Mouse (Mus musculus): ENCODE measurements at regions not wholly inside any gene's neighbourhood (a gene's known extent, or its start where the extent isn't known, plus 50 kb on each side); places are given as distances from the start of the nearest gene placed in this dataset.

DNA sequence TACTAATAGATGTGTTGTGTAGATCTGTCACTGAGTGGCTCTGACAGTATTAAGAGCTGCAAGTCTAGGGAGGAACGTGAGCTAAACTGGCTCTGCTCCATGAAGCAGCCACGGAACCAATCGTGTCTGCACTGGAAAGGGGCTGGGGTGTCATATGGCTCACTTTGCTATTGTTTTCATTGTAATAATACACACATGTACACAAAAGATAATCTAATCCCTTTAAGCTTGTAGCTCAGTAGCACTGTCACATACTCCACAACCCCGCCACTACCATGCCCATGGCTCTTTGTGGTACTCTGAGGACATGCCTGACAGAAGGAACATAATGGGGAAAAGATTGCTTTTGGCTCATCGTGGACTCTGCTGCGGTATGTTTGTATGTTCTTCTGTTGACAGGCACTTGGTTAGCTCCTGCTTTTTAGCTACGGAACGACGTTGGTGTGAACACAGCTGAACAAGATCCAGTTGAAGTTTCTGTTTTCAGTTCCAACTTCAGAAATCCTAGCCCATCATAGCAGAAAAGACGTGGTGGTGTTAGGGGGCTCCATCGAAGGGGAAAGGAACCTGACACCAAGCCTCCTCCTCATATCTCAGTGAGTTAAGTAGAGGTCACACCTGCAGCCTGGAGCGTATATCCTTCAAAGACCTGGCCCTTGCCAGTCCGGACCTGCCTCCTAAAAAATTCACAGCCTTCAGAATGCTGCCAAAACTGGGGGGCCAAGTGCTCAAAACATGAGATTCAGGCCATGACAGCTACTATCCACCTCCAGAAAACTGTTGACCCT is 159.6 kb upstream of the Fam19a5 start:
- Histone ChIP-seq H3K4me3 (ENCODE audit: insufficient read depth, low read depth, low read length) (no peak overlapping the region), H3K4me1 (ENCODE audit: control insufficient read depth, insufficient read depth, low read length) (no peaks in the 10 kb centered on the region), H3K27ac (ENCODE audit: insufficient read depth, low read depth, low read length) (no peak overlapping the region)
- WGBS = 71% methylated on average over 13 of the region's 13 CpGs
- no peak for TF ChIP-seq CTCF (IDR thresholded peaks at IDR 0.05; ENCODE audit: insufficient read depth, low read depth, low read length)
- TF ChIP-seq POLR2A (IDR thresholded peaks at IDR 0.05; ENCODE audit: insufficient read depth, low read depth, low read length) = no peak

- WGBS = 86% methylated on average over 6 of the region's 6 CpGs
- no peak overlapping the region for H3K27ac ChIP-seq (ENCODE audit: insufficient read depth, low read depth, low read length)
Measured at GRCm38 (mm10) chr15:87386513-87386983, 157.6 kb upstream of the Fam19a5 start.

GRCm38 (mm10) chr15:87391395-87391794 is 152.7 kb upstream of the Fam19a5 start:
- H3K27ac ChIP-seq (ENCODE audit: insufficient read depth, low read depth, low read length) = no peak overlapping the region
- WGBS = 41% methylated on average over 8 of the region's 8 CpGs
- no peaks in the 10 kb centered on the region for H3K4me1 ChIP-seq (ENCODE audit: control insufficient read depth, insufficient read depth, low read length)
- H3K4me3 ChIP-seq (ENCODE audit: insufficient read depth, low read depth, low read length) = no peak overlapping the region
- no peak for TF ChIP-seq POLR2A (IDR thresholded peaks at IDR 0.05; ENCODE audit: insufficient read depth, low read depth, low read length)
- no peak for TF ChIP-seq CTCF (IDR thresholded peaks at IDR 0.05; ENCODE audit: insufficient read depth, low read depth, low read length)

More at GRCm38 (mm10) chr15:87386513-87386983, 157.6 kb upstream of the Fam19a5 start:
- H3K4me1 ChIP-seq (ENCODE audit: control insufficient read depth, insufficient read depth, low read length) = no peaks in the 10 kb centered on the region
- H3K4me3 ChIP-seq (ENCODE audit: insufficient read depth, low read depth, low read length) = no peak overlapping the region
- TF ChIP-seq CTCF (IDR thresholded peaks at IDR 0.05; ENCODE audit: insufficient read depth, low read depth, low read length) (no peak), POLR2A (IDR thresholded peaks at IDR 0.05; ENCODE audit: insufficient read depth, low read depth, low read length) (no peak)

DNA sequence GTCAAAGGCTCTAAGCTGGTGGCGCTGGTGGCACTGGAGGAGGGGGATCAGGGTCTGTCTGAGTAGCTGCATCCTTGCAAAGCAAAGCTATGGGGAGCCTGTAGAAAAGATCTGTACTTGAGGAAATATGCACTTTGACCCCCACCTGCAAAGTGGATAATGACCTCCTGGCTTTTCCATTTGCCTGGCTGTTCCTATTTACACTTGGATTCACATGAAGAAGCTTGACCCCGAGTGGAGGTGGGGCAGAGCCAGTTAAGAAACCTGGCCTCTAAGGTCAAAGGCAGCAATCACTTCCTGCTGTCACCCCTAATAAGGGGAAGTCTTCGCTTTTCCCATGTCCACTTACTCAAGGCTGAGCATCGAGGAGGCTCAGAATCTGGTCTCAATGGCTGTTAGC is 145.7 kb upstream of the Fam19a5 start:
- no peaks in the 10 kb centered on the region for H3K4me1 ChIP-seq (ENCODE audit: control insufficient read depth, insufficient read depth, low read length)
- no peak for TF ChIP-seq POLR2A (IDR thresholded peaks at IDR 0.05; ENCODE audit: insufficient read depth, low read depth, low read length)
- TF ChIP-seq CTCF (IDR thresholded peaks at IDR 0.05; ENCODE audit: insufficient read depth, low read depth, low read length) = no peak
- H3K27ac ChIP-seq (ENCODE audit: insufficient read depth, low read depth, low read length) = no peak overlapping the region
- 85% methylated on average over 4 of the region's 4 CpGs for WGBS
- no peak overlapping the region for H3K4me3 ChIP-seq (ENCODE audit: insufficient read depth, low read depth, low read length)

GRCm38 (mm10) chr15:87405689-87406088 is 138.4 kb upstream of the Fam19a5 start:
- WGBS = 78% methylated on average over 5 of the region's 5 CpGs
- TF ChIP-seq CTCF (IDR thresholded peaks at IDR 0.05; ENCODE audit: insufficient read depth, low read depth, low read length) (no peak), POLR2A (IDR thresholded peaks at IDR 0.05; ENCODE audit: insufficient read depth, low read depth, low read length) (no peak)
- no peak overlapping the region for H3K27ac ChIP-seq (ENCODE audit: insufficient read depth, low read depth, low read length)

DNA sequence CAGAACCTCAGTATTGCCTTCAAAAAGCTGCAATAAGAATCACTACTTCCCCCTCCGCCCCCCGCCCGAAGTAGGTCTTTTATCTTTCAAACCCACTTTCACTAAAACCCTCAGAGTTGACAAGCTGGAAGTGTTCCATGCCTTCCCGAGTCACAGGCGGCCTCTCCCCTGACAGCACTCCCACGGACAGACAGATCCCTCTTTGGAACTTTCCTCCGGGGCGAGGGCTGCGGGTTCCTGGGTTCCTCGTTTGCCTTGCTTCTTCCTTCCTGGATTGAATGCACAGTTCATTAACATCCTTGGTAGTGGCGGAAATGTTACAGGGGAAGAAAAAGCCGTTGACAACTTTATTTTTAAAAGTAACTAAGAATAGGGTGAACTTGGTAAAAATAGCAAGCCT is 132.1 kb upstream of the Fam19a5 start:
- Histone ChIP-seq H3K27ac (ENCODE audit: insufficient read depth, low read depth, low read length) (no peak overlapping the region), H3K4me1 (ENCODE audit: control insufficient read depth, insufficient read depth, low read length) (peaks cover 9% of the 10 kb centered on the region), H3K4me3 (ENCODE audit: insufficient read depth, low read depth, low read length) (no peak overlapping the region)
- TF ChIP-seq POLR2A (IDR thresholded peaks at IDR 0.05; ENCODE audit: insufficient read depth, low read depth, low read length) (no peak), CTCF (IDR thresholded peaks at IDR 0.05; ENCODE audit: insufficient read depth, low read depth, low read length) (no peak)
- 22% methylated on average over 12 of the region's 12 CpGs for WGBS

More at GRCm38 (mm10) chr15:87405689-87406088, 138.4 kb upstream of the Fam19a5 start:
- no peaks in the 10 kb centered on the region for H3K4me1 ChIP-seq (ENCODE audit: control insufficient read depth, insufficient read depth, low read length)
- H3K4me3 ChIP-seq (ENCODE audit: insufficient read depth, low read depth, low read length) = no peak overlapping the region

- TF ChIP-seq CTCF (IDR thresholded peaks at IDR 0.05; ENCODE audit: insufficient read depth, low read depth, low read length) (no peak), POLR2A (IDR thresholded peaks at IDR 0.05; ENCODE audit: insufficient read depth, low read depth, low read length) (no peak)
- Histone ChIP-seq H3K27ac (ENCODE audit: insufficient read depth, low read depth, low read length) (no peak overlapping the region), H3K4me3 (ENCODE audit: insufficient read depth, low read depth, low read length) (no peak overlapping the region), H3K4me1 (ENCODE audit: control insufficient read depth, insufficient read depth, low read length) (peaks cover 9% of the 10 kb centered on the region)
- WGBS = 55% methylated on average over 7 of the region's 7 CpGs
Measured at GRCm38 (mm10) chr15:87415996-87416395, 128.1 kb upstream of the Fam19a5 start.

DNA sequence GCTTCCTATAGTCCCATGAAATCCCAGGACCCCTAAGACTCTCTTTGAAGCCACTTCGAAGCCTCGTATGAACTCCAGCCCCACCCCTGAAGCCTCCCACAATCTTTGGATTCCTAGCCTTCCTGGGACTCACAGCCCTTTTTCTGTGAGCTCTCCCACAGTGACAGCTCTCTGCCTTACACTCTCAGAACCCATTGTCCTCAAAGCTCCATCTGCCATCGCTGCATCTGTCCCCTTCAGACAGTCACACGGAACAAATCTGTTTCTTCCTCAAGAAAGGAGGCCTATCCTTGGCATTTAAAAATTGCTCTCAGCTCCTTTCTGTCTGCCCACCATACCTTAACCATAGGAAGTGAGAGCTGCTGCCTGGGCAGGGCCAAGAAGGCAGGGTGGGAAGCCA is 122.4 kb upstream of the Fam19a5 start:
- H3K27ac ChIP-seq (ENCODE audit: insufficient read depth, low read depth, low read length) = no peak overlapping the region
- 90% methylated on average over 4 of the region's 4 CpGs for WGBS
- no peak overlapping the region for H3K4me3 ChIP-seq (ENCODE audit: insufficient read depth, low read depth, low read length)
- no peak for TF ChIP-seq POLR2A (IDR thresholded peaks at IDR 0.05; ENCODE audit: insufficient read depth, low read depth, low read length)
- no peak for TF ChIP-seq CTCF (IDR thresholded peaks at IDR 0.05; ENCODE audit: insufficient read depth, low read depth, low read length)
- H3K4me1 ChIP-seq (ENCODE audit: control insufficient read depth, insufficient read depth, low read length) = no peaks in the 10 kb centered on the region

DNA sequence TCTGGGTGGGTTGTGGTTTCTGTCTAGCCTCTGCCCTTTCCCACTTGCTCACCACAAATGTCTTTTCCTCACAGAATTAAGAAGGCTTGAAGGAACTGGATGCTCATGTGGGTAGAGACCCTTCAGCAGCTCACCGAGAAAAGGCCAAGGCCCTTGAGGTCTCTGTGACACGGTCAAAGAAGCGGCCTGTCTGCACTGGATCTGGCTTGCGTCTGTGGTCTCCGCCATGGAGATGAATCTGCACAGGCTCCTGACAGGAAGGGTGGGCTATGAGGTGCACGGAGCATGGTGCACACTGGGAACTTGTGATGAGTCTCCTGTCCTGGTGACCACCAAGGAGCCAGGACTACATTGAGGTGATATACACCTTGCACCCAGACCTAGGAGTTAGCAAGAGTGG is 110.8 kb upstream of the Fam19a5 start:
- no peak for TF ChIP-seq CTCF (IDR thresholded peaks at IDR 0.05; ENCODE audit: insufficient read depth, low read depth, low read length)
- no peak for TF ChIP-seq POLR2A (IDR thresholded peaks at IDR 0.05; ENCODE audit: insufficient read depth, low read depth, low read length)
- H3K4me1 ChIP-seq (ENCODE audit: control insufficient read depth, insufficient read depth, low read length) = peaks cover 8% of the 10 kb centered on the region
- no peak overlapping the region for H3K4me3 ChIP-seq (ENCODE audit: insufficient read depth, low read depth, low read length)
- no peak overlapping the region for H3K27ac ChIP-seq (ENCODE audit: insufficient read depth, low read depth, low read length)
- 92% methylated on average over 6 of the region's 6 CpGs for WGBS
